Mouse (Mus musculus): ENCODE results near the gene Cntn4.

DNA sequence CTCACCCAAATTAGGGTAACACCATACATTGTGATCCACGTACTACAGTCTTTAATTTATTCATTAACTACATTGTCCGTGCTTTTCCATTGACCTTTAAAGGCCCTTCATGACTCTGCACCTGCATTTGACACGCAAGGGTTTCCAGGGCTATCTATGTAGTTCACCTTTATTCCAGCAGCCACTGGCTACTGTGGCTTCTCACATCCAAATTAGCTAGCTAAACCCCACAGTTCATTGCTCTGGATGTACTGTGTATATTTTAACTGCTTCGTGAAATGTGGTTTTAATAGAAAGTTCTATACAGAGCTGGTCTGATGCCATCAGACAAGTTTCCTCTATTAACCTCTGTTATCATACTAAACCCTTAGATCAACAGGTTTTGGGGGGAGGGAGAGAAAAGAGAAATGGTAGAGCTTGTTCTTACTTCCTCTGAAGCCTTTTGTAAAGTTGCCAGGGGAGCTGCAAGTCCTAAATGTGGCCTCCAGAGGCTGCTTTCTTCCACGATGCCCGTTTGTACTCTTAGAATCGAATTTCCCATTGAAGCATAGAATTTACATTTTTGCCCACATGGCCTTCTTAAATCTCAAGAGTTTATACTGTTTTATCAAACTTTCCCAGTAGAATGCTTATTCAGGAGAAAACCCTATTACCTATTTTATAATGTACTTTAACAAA, 1066.2 kb downstream of the Cntn4 start:
- no peak for TF ChIP-seq EP300 (IDR thresholded peaks at IDR 0.05; ENCODE audit: low read depth)
- TF ChIP-seq CTCF (IDR thresholded peaks at IDR 0.05; ENCODE audit: low read depth) = no peak
